Mouse (Mus musculus): ENCODE data around the gene Papolg. TPM values are rescaled to one million over a fixed set of nuclear protein-coding genes. Genes with fewer than 3 reads are reported as not detected.
"Not testable (repeated sequence)": the region's sequence is repeated elsewhere in the genome, so short reads cannot be mapped to it uniquely, and the experiment has no call there.

The Papolg gene
- polyA plus RNA-seq (2015; fragmentation: Nextera tagmentation; extraction: Ambion mirVana): 8.6 and 9.1 TPM in 2 replicates

DNA sequence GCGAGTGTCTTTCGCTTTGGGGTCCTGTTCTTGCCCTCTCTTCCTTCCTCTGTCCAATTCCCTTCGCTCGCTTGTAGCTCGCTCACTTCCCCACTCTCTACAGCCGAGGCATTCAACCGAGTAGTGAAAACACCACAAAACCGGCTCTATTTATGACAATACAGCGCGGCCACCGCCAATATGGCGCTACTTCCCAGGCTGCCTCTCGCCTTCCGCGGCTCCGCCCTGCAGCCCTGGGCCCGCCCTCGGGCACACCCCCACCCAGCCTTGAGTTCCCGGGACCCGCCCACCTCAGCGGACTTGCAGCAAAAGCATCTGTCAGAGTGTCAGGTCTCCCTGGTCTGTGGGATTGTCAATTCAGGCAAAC is at the start of gene Papolg:
Gene Papolg, minus strand, starts transcription at position 194 of the 367 bp plus-strand sequence.
- peaks cover 9% of the 10 kb centered on the region for H3K36me3 ChIP-seq
- H3K4me3 ChIP-seq: peak within 1 kb of the TSS; percentile 97
- H3K4me2 ChIP-seq: peak within 1 kb of the TSS; percentile 87
- H3K27me3 ChIP-seq (replicated peaks): peaks cover 5% of the 10 kb centered on the region; the same call in 1 of the 2 replicates
- peaks cover 6% of the 10 kb centered on the region for H3K4me1 ChIP-seq
- peak within 1 kb of the TSS; percentile 90 for H3K27ac ChIP-seq (replicated peaks)
- no peaks in the 10 kb centered on the region for H3K9me3 ChIP-seq
- 0% methylated on average over 21 of the region's 21 CpGs for WGBS
- peak; percentile 94 for ATAC-seq (ENCODE audit: extremely low read depth, insufficient number of reproducible peaks, low FRiP score, low TSS enrichment)
- peak within 1 kb of the TSS; percentile 93 for H3K9ac ChIP-seq

DNA sequence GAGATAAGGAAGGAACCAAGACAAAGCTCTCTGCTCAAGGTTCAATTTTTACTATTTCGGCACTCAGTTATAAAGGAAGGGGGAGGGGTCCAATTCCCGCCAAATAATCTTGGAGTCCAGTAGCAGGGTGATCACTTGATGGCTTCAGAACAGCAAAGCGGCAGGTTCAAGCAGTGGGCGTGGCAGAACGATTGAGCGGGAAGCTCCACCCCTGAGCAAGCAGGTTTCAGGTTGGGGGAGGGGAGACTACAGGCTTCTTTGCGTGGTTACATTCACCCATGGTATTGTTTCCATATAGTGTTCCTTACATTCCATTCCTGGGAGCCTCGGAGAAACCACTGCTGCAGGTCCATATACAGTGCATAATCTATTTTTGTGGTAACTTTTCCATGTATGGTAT is 33.1 kb upstream of the Papolg start:
- not testable (repeated sequence) for H3K9me3 ChIP-seq; H3K27ac ChIP-seq (replicated peaks); ATAC-seq (ENCODE audit: extremely low read depth, insufficient number of reproducible peaks, low FRiP score, low TSS enrichment); H3K36me3 ChIP-seq; H3K9ac ChIP-seq; H3K4me1 ChIP-seq; H3K27me3 ChIP-seq (replicated peaks)
- H3K4me3 ChIP-seq: peak overlapping the region; percentile 16; the same call in 1 of the 2 replicates
- H3K4me2 ChIP-seq: peak overlapping the region; percentile 55
- WGBS: 23% methylated on average over 8 of the region's 8 CpGs

- H3K9ac ChIP-seq: no peak overlapping the region
- no peak overlapping the region for H3K27ac ChIP-seq (replicated peaks)
- WGBS: 34% methylated on average over 8 of the region's 8 CpGs
- no peak for ATAC-seq (ENCODE audit: extremely low read depth, insufficient number of reproducible peaks, low FRiP score, low TSS enrichment)
- no peaks in the 10 kb centered on the region for H3K36me3 ChIP-seq
- no peaks in the 10 kb centered on the region for H3K27me3 ChIP-seq (replicated peaks)
- peak overlapping the region; percentile 55 for H3K4me2 ChIP-seq
- no peak overlapping the region for H3K4me3 ChIP-seq
- no peaks in the 10 kb centered on the region for H3K9me3 ChIP-seq
- no peaks in the 10 kb centered on the region for H3K4me1 ChIP-seq
These were observed 32.6 kb upstream of the Papolg start for GRCm38 (mm10) chr11:23927643-23928042.

GRCm38 (mm10) chr11:23913824-23914223 is 18.8 kb upstream of the Papolg start:
- not testable (repeated sequence) for H3K4me2 ChIP-seq; H3K4me1 ChIP-seq; ATAC-seq (ENCODE audit: extremely low read depth, insufficient number of reproducible peaks, low FRiP score, low TSS enrichment); H3K9ac ChIP-seq; H3K4me3 ChIP-seq; H3K27me3 ChIP-seq (replicated peaks); H3K36me3 ChIP-seq; H3K9me3 ChIP-seq; H3K27ac ChIP-seq (replicated peaks)
- 55% methylated on average over 2 of the region's 2 CpGs for WGBS

DNA sequence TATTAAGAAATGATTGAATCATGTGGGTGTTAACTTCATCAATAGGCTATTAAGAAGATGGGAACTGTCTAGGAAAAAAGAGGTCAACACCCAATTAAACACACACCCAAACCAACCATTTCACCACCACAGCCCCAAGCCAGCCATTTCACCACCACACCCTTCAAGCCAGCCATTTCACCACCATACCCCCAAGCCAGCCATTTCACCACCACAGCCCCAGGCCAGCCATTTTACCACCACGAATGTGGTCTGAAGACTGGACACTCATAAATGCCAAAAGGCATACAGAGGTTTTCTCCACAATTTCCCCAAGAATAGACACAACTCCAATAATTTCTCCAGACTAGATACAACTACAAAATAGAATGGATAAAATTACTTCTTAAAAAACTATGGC is 8.9 kb upstream of the Papolg start:
- H3K27ac ChIP-seq (replicated peaks): no peak overlapping the region
- H3K4me3 ChIP-seq: no peak overlapping the region
- H3K9ac ChIP-seq: no peak overlapping the region
- H3K9me3 ChIP-seq: no peaks in the 10 kb centered on the region
- no peaks in the 10 kb centered on the region for H3K36me3 ChIP-seq
- H3K27me3 ChIP-seq (replicated peaks): no peaks in the 10 kb centered on the region
- no peak overlapping the region for H3K4me2 ChIP-seq
- 71% methylated on average over 1 of the region's 1 CpGs for WGBS
- H3K4me1 ChIP-seq: no peaks in the 10 kb centered on the region
- no peak for ATAC-seq (ENCODE audit: extremely low read depth, insufficient number of reproducible peaks, low FRiP score, low TSS enrichment)

- peak overlapping the region; percentile 87 for H3K4me2 ChIP-seq
- H3K9ac ChIP-seq: peak overlapping the region; percentile 93
- peak overlapping the region; percentile 90 for H3K27ac ChIP-seq (replicated peaks)
- ATAC-seq (ENCODE audit: extremely low read depth, insufficient number of reproducible peaks, low FRiP score, low TSS enrichment): peak; percentile 72
- under 1% methylated on average over 48 of the region's 48 CpGs for WGBS
- H3K36me3 ChIP-seq: peaks cover 15% of the 10 kb centered on the region
- no peaks in the 10 kb centered on the region for H3K9me3 ChIP-seq
- H3K4me3 ChIP-seq: peak overlapping the region; percentile 97
- peaks cover 5% of the 10 kb centered on the region; the same call in 1 of the 2 replicates for H3K27me3 ChIP-seq (replicated peaks)
- peaks cover 6% of the 10 kb centered on the region for H3K4me1 ChIP-seq
These were observed 653 bp downstream of the Papolg start for GRCm38 (mm10) chr11:23894141-23895059.

GRCm38 (mm10) chr11:23893556-23893955 is 1.5 kb downstream of the Papolg start:
- Histone ChIP-seq H3K27ac (replicated peaks) (no peak overlapping the region), H3K27me3 (replicated peaks) (peaks cover 5% of the 10 kb centered on the region; the same call in 1 of the 2 replicates), H3K9me3 (no peaks in the 10 kb centered on the region), H3K36me3 (peaks cover 23% of the 10 kb centered on the region), H3K9ac (no peak overlapping the region), H3K4me3 (no peak overlapping the region), H3K4me1 (peaks cover 6% of the 10 kb centered on the region), H3K4me2 (peak overlapping the region; percentile 30; the same call in 1 of the 2 replicates)
- no peak for ATAC-seq (ENCODE audit: extremely low read depth, insufficient number of reproducible peaks, low FRiP score, low TSS enrichment)

- H3K4me3 ChIP-seq: no peak overlapping the region
These were observed 30.7 kb downstream of the Papolg start for GRCm38 (mm10) chr11:23864326-23864725.

GRCm38 (mm10) chr11:23856723-23857112 is 38.3 kb downstream of the Papolg start:
- 92% methylated on average over 4 of the region's 4 CpGs for WGBS

More at GRCm38 (mm10) chr11:23864326-23864725, 30.7 kb downstream of the Papolg start:
- ATAC-seq (ENCODE audit: extremely low read depth, insufficient number of reproducible peaks, low FRiP score, low TSS enrichment): no peak
- 80% methylated on average over 2 of the region's 2 CpGs for WGBS
- no peak overlapping the region for H3K27ac ChIP-seq (replicated peaks)
- H3K36me3 ChIP-seq: peaks cover 85% of the 10 kb centered on the region
- no peak overlapping the region for H3K9ac ChIP-seq
- H3K4me1 ChIP-seq: no peaks in the 10 kb centered on the region
- H3K9me3 ChIP-seq: no peaks in the 10 kb centered on the region
- no peak overlapping the region for H3K4me2 ChIP-seq
- no peaks in the 10 kb centered on the region for H3K27me3 ChIP-seq (replicated peaks)

GRCm38 (mm10) chr11:23856054-23856722 is 38.9 kb downstream of the Papolg start:
- no peak for ATAC-seq (ENCODE audit: extremely low read depth, insufficient number of reproducible peaks, low FRiP score, low TSS enrichment)
- Histone ChIP-seq H3K27ac (replicated peaks) (no peak overlapping the region), H3K4me2 (no peak overlapping the region), H3K36me3 (peaks cover 50% of the 10 kb centered on the region), H3K9me3 (no peaks in the 10 kb centered on the region), H3K4me1 (no peaks in the 10 kb centered on the region), H3K9ac (no peak overlapping the region), H3K4me3 (no peak overlapping the region), H3K27me3 (replicated peaks) (no peaks in the 10 kb centered on the region)
- 76% methylated on average over 7 of the region's 7 CpGs for WGBS

More at GRCm38 (mm10) chr11:23856723-23857112, 38.3 kb downstream of the Papolg start:
- Histone ChIP-seq H3K27me3 (replicated peaks) (no peaks in the 10 kb centered on the region), H3K4me2 (no peak overlapping the region), H3K4me1 (no peaks in the 10 kb centered on the region), H3K9ac (no peak overlapping the region), H3K9me3 (no peaks in the 10 kb centered on the region), H3K27ac (replicated peaks) (no peak overlapping the region), H3K36me3 (peaks cover 55% of the 10 kb centered on the region), H3K4me3 (no peak overlapping the region)
- ATAC-seq (ENCODE audit: extremely low read depth, insufficient number of reproducible peaks, low FRiP score, low TSS enrichment): no peak

DNA sequence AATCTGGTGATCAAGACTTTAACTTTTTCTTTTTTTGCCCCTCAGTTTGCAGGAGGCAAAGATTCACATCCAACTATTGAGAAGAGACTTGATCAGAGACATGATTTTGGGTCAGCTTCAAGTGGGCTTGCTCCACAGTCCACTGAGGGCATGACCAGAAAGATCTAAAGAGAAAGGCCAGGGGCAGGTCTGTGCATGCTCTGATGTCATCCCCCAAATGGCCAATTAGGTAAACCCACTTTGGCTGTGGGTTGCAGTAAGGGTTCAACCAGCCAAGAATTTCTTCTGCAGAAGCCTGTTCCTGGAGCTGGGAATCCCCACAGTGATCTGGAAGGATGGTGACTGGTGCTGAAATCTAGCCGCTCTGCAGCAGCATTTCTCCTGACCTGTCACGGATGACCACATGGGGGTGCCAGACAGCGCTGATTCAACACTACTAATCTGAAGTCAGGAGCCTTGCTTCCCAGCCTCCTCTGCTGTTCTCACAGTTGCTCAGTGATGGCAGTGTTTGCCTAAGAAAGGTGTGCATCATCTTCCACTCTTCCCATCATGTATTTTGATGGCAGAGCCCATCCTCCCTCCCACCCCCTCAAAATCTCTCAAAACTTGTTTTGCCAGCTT is 39.8 kb downstream of the Papolg start:
- H3K27ac ChIP-seq (replicated peaks): no peak overlapping the region
- H3K27me3 ChIP-seq (replicated peaks): no peaks in the 10 kb centered on the region
- H3K4me2 ChIP-seq: no peak overlapping the region
- no peaks in the 10 kb centered on the region for H3K9me3 ChIP-seq
- no peaks in the 10 kb centered on the region for H3K4me1 ChIP-seq
- H3K36me3 ChIP-seq: peaks cover 42% of the 10 kb centered on the region
- no peak overlapping the region for H3K9ac ChIP-seq
- no peak overlapping the region for H3K4me3 ChIP-seq
- no peak; the same call in 1 of the 2 replicates for ATAC-seq (ENCODE audit: extremely low read depth, insufficient number of reproducible peaks, low FRiP score, low TSS enrichment)
- 13% methylated on average over 3 of the region's 3 CpGs for WGBS
